Mouse (Mus musculus): ENCODE measurements around the gene 1700015G11Rik. TPM values are rescaled to one million over a fixed set of nuclear protein-coding genes. Genes with fewer than 3 reads are reported as not detected.

The 1700015G11Rik gene
- polyA plus RNA-seq (2017; shearing (Covaris generic)) = not detected

DNA sequence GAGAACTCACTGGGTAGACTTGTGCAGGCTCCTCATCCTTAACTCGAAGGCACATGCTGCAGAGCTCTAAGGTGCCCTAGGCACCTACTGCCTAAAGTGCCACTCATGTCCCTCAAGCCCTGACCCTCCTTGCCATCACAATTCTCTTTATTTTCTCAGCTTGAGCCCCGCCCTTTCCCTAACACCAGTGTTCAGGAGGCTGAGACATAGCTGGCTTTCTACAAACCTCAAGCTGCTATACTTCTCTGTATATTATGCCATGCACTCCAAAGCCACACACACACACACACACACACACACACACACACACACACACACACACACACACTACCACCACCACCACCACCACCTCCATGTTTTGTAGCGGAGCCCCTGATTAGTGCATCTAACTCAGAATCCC lies at the start of gene 1700015G11Rik:
1700015G11Rik (minus strand) TSS at position 101 of the 400 bp plus-strand sequence.
- ATAC-seq = no peak

- no peak for ATAC-seq
Observed at GRCm38 (mm10) chr7:52056954-52057353, 41.4 kb upstream of the 1700015G11Rik start.

DNA sequence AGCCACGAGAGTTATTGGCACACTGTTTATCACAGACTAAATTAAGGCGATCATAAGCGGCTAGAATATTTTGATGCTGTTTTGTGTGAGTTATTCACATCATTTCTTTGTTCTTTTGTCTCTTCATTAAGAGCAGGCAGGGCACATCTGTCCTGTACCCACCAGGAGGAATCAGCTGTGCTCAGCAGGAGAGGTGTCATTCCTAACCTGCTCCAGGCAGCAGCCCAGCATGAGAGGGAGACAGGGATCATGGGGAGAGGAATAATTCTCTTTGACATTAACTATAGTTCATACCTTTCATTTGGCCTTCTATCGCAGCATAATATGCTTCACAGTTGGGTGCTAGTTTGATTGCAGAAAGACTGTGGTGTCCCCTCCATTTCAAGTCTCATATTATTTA lies 40.7 kb upstream of the 1700015G11Rik start:
- ATAC-seq = no peak

GRCm38 (mm10) chr7:52055831-52056230 lies 40.3 kb upstream of the 1700015G11Rik start:
- ATAC-seq = no peak

GRCm38 (mm10) chr7:52037600-52038582 lies 22.4 kb upstream of the 1700015G11Rik start:
- ATAC-seq = no peak

DNA sequence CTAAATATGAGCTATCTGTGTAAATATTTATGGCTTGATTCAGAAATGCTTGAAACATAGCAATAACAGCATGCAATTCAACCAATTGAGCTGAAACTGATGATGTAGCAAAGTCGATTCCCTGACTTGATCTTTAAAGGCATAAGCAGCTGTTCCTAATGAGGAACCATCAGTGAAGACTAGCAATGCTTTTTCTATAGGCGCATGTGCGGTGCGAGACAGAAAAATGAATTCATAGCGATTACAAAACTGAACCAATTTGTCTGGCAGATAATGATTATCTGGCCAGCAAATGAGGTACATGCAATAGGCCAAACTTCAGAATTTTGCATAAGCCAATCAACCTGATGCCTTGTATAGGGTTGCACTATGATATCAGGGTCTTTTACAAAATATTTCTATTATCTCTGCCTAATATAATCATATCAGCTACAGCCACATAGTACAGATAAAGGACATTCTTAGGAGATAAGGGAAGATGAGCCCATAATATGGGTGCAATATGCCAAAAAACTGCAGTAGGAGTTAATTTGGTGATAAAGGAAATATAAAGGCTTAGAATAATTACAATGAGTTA lies 8.6 kb upstream of the 1700015G11Rik start:
- no peak for ATAC-seq

DNA sequence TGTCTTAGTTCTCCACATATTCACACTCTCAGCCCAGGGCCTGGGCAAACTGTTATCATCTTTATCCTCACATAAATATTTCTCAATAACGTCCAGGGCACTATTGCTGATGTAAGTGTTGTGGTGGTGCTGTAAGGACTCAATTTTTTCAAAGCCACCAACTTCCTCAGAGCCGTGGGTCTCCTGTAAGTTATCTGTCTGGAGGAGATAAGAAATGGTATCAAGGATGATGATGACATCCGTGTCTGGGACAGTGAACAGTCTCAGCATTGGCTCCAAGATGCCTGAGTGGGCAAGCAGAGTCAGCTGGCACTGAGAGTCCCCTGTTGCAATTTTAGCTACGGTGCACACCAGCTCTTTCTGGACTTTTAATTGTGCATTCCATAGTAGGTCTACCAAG lies 6.5 kb upstream of the 1700015G11Rik start:
- ATAC-seq = no peak

GRCm38 (mm10) chr7:52015180-52015579 lies 348 bp downstream of the 1700015G11Rik start:
- ATAC-seq = no peak

DNA sequence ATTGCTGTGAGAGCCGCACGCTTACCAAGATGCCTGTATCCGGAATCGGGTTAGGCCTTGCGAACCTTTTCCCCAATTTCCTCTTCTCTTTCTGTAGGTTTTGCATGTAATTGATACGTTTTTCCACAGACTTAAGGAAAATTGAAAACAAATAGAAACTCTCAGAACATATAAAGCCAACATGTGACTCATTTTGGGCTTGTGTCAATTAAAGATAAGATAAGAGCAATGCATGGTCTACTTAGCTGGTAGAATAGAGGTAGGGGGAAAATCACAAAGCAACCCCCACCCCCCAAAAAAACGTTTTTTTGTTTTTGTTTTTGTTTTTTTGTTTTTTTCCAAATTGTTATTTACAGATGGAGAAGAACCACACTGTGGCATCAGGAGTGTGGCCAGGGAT lies 2.1 kb downstream of the 1700015G11Rik start:
- ATAC-seq = no peak

DNA sequence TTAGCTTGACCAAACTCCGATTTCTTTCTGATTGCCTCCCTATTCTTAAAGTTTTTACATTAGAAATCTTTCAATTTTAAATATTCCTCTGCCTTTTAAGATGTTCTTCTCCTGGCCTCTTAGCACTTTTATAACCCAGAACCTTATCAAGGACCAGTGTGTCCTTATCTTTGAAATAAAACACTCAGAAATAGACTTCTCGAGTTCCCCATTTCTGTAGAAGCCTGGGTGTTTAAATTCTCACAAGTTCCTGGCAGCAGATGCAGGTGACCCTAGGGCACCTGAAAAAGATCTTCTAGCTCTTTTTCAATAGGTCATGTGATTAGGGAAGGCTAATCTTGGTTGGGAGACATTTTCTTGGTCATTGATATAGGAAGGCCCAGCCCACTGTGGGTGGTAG lies 8.4 kb downstream of the 1700015G11Rik start:
- no peak for ATAC-seq

GRCm38 (mm10) chr7:52006296-52006630 lies 9.3 kb downstream of the 1700015G11Rik start:
- no peak for ATAC-seq

GRCm38 (mm10) chr7:52005511-52006295 lies 9.8 kb downstream of the 1700015G11Rik start, which contains the start of gene Svip:
TSS of gene Svip (minus strand) at chr7:52006018.
- ATAC-seq = peak; percentile 97

GRCm38 (mm10) chr7:51991020-51991419 lies 24.5 kb downstream of the 1700015G11Rik start:
- ATAC-seq = no peak

DNA sequence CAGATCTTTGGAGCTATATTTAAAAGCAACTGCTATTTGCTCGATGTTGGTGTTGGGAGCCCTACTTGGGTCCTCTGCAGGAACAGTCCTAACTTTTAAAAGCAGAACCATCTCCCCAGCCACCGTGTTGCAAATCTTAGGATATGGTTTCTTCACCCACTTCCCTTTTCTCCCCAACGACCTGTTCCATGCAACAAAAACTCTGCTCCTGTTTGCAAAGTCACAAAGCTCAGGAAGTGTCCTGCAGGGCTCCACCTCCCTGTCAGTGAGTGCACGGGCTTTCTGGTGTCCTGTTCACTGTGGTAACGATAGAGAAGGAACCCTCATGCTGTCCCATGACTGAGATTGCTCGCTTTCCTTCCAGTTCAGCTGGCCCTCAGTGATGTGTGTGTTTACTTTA lies 28.6 kb downstream of the 1700015G11Rik start:
- ATAC-seq = no peak

DNA sequence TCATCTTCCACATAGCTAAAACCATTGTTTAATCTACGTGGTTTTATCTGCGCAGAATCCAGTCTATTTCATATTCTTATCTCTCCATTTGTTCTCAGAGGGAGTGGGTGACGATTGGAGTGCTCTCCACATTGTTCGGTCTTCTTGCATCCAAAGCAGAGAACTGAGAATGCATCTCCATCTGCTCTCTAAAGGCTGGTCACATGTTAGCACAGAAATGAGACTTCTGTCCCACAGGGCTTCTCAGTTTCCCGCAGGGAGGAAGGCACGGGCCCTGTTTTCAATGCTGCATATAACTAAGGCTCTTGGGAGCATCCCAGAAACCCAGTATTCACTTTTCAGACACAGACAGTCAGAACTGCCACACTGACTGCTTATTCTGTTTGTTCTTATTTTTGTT lies 29.8 kb downstream of the 1700015G11Rik start:
- ATAC-seq = no peak

DNA sequence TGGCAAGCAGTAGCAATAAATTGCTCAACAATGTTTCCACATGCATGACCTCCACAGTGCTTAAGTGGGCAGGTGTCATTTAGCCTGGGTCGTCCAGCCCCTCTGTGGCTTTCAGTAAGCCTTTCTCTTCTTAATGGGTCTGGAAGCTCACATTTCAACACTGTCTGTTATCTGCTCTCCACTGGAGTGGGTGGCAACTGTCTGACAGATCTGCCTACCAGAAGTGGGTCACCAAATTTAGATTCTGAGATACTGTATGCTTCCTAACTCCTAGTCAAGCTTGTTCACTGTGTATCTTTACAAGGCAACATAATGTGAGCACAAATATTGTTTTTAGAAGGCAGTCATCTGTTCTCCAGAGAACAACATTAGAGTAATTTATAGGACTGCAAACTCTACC lies 33.2 kb downstream of the 1700015G11Rik start:
- no peak for ATAC-seq

GRCm38 (mm10) chr7:51979271-51979670 lies 36.3 kb downstream of the 1700015G11Rik start:
- peak; percentile 64 for ATAC-seq

DNA sequence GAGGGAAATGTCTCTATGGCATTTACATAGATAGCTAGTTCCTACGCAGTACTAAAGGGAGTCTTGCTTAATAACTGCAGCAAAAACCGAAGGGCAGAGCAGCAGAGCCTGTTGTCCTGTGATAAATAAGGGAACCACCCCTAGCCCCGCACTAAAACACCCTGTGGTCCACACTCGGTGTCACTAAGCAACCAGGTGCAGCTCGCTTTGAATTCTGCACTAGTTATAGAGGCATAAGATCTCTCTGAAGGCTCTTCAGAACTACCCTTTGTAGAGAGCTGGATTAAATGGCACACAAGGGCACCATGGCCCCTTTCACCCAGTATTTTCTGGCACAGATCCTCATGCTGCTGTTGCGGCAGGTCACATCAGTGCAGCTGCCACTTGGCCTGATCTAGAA lies 40.3 kb downstream of the 1700015G11Rik start:
- ATAC-seq = no peak

- no peak for ATAC-seq
Observed at GRCm38 (mm10) chr7:51973526-51973925, 42.0 kb downstream of the 1700015G11Rik start.

DNA sequence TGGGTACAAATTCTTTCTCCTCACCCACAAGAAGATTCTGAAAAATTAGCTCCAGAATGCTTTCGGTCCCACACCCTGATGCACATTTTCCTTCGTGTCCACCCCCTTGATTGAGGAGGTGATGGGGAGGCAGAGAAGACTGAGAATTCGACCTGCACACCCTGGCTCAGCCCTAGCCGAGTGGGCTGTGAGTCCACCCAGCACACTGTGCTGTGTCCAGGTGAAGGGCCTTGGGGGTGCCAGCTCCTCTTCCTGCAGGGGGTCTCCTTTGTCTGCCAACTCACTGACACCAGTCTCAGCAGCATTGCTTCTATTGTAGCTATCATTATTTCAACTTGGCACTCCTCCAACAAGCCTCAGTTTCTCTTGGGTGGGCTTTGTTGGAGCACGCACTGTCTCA lies 42.4 kb downstream of the 1700015G11Rik start:
- ATAC-seq = no peak

GRCm38 (mm10) chr7:51972252-51972855 lies 43.2 kb downstream of the 1700015G11Rik start:
- peak; percentile 77 for ATAC-seq

DNA sequence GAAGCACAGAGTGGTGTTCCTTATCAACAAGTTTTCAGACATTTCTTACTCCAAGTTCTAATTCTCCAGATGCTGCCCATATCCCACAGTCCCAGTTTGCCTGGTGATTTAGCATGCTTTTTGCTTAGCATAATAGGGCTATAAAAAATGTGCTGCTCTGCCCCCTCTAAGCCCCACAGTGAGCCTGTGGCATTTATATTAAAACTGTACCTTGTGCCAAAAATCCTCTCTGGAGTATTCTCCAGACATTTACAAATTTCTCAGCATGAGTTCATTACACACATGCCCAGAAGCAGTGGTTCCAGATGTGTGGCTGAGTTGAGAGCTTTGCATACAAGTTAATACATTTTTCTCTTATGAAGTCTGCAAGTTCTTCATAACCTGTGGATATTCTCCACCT lies 46.1 kb downstream of the 1700015G11Rik start:
- no peak for ATAC-seq

GRCm38 (mm10) chr7:51967581-51967980 lies 47.9 kb downstream of the 1700015G11Rik start:
- no peak for ATAC-seq
